Mouse (Mus musculus) embryonic facial prominence, embryonic 11.5 days (tissue): ENCODE results near the gene Prkaa1. TPM values are rescaled to one million over a fixed set of nuclear protein-coding genes. Genes with fewer than 3 reads are reported as not detected.

Experiments
- ATAC-seq: fragments of 200-750 bp; cut with Nextera tagmentation; replicated peaks from 2 replicates; pipeline ENCODE4 v1.8.0; 2017; ENCODE audit warnings: low read depth; ENCODE audit not compliant: insufficient number of reproducible peaks, low FRiP score, low TSS enrichment
- DNase-seq: peaks from one replicate; pipeline ENCODE4 v3.0.0-alpha.2; 2015; ENCODE audit warnings: low spot score
- H3K27ac ChIP-seq: fragments of 300-500 bp; sonication (generic); replicated peaks from 2 replicates; pipeline ENCODE4 v1.5.1; 2014; ENCODE audit warnings: mild to moderate bottlenecking, low read depth, low read length, control low read depth
- H3K27me3 ChIP-seq: fragments of 300-500 bp; sonication (generic); 2 replicates; pipeline ENCODE4 v1.6.1; 2014; ENCODE audit warnings: mild to moderate bottlenecking, low read length, moderate library complexity, mixed read lengths; ENCODE audit not compliant: control insufficient read depth, insufficient read depth
- H3K36me3 ChIP-seq: fragments of 300-500 bp; sonication (generic); replicated peaks from 2 replicates; pipeline ENCODE4 v1.6.1; 2014; ENCODE audit warnings: low read depth, mild to moderate bottlenecking, low read length, moderate library complexity, mixed read lengths; ENCODE audit not compliant: control insufficient read depth, insufficient read depth
- H3K4me1 ChIP-seq: fragments of 300-500 bp; sonication (generic); 2 replicates; pipeline ENCODE4 v1.6.1; 2014; ENCODE audit warnings: low read length, mixed read lengths; ENCODE audit not compliant: control insufficient read depth, insufficient read depth
- H3K4me2 ChIP-seq: fragments of 300-500 bp; sonication (generic); 2 replicates; pipeline ENCODE4 v1.6.1; 2014; ENCODE audit warnings: low read depth, mild to moderate bottlenecking, control low read depth, low read length, moderate library complexity
- H3K4me3 ChIP-seq: fragments of 300-500 bp; sonication (generic); 2 replicates; pipeline ENCODE4 v1.5.1; 2014; ENCODE audit warnings: low read depth, low read length, control low read depth
- H3K9ac ChIP-seq: fragments of 300-500 bp; sonication (generic); replicated peaks from 2 replicates; pipeline ENCODE4 v1.6.1; 2014; ENCODE audit warnings: mild to moderate bottlenecking, control low read depth, low read length
- H3K9me3 ChIP-seq: fragments of 300-500 bp; sonication (generic); replicated peaks from 2 replicates; pipeline ENCODE4 v1.6.1; 2016; ENCODE audit warnings: mild to moderate bottlenecking, low read length, inconsistent platforms, mixed read lengths; ENCODE audit not compliant: control insufficient read depth
- WGBS: fragments of 180-500 bp; shearing (Covaris S2); extraction: QIAGEN DNeasy Blood & Tissue Kit; methylation state at CpG from one replicate; pipeline ENCODE4 v1.1.7; 2014; 5-methylcytosine and 5-hydroxymethylcytosine counted together
- polyA plus RNA-seq: library from polyadenylated mRNA; unstranded; fragments of >200 nt; fragmentation: Nextera tagmentation; extraction: Ambion mirVana; gene quantifications from 2 replicates; pipeline ENCODE4 v1.2.1, GENCODE M21; 2014

Prkaa1 gene
- polyA plus RNA-seq, result 21.9 and 23.3 TPM in 2 replicates

DNA sequence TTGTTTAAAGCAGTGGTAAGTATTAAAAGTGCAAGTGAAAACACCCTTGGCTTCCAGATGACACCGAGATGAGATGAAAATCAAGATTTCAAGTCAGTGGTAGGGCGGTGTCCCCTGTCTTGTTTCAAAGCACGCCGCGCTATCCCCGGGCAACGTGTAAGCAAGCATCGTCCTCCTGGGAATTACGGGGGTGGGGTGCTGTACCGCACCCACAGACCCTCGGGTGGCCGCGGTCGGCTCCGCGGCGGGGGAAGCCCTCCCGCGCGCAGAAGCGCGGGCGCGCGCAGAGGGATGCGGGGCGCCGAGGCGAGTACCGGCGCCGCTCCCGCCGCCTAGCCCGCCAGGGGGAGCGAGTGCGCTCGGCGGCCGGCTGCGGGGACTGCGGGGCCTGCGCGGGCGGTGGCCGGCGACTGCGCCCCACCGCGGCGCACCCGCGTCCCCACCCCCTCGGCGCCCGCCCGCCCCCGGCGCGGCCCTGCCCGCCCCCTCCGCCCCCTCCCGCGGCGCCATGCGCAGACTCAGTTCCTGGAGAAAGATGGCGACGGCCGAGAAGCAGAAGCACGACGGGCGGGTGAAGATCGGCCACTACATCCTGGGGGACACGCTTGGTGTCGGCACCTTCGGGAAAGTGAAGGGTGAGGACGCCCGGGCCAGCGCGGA lies at the start of gene Prkaa1:
Gene Prkaa1, plus strand, starts transcription at position 501 of the 660 bp plus-strand sequence.
- ATAC-seq (peak; percentile 90), DNase-seq (peak; percentile 79)
- peak within 1 kb of the TSS; percentile 60 for H3K4me2 ChIP-seq
- peak within 1 kb of the TSS; percentile 73 for H3K4me3 ChIP-seq
- peak within 1 kb of the TSS; percentile 75 for H3K9ac ChIP-seq
- H3K4me1 ChIP-seq, result no peaks in the 10 kb centered on the region
- H3K27me3 ChIP-seq, result no peaks in the 10 kb centered on the region
- H3K36me3 ChIP-seq, result no peaks in the 10 kb centered on the region
- under 1% methylated on average over 57 of the region's 80 CpGs for WGBS
- peak within 1 kb of the TSS; percentile 72 for H3K27ac ChIP-seq
- H3K9me3 ChIP-seq, result no peaks in the 10 kb centered on the region

DNA sequence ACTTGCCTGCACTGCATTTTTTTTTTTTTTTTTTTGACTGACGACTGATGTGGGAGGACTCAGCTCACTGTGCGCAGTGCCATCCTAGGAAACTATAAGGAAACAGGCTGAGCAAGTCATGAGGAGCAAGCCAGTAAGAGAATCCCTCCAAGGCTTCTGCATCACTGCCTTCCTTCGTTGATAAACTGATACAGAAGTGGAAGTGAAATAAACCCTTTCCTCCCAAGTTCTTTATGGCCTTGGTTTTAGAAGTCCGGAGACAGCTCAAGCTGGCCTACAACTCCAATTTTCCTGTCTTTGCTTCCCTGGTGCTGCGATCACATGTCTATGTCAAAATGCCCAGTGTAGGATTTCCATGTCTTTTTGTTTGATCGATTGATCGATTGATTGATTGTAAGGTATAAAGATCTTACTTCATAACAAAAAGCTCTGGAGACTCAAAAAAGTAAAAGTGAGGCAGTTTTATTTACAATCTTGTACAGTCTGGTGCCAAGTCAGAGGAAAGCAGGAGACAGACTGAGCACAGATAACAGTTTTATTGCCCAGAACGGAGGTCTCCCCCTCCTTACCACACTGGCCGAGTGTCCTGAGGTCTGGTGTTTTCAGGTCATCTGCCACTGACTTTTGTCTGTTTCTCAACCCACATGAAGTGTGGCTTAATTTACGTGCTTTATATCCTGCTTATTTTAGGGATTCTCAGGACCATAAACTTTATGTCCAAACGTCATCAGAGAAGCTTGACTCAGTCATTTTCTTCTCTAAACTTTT lies 47.9 kb upstream of the Prkaa1 start:
- no peaks in the 10 kb centered on the region for H3K9me3 ChIP-seq
- no peaks in the 10 kb centered on the region for H3K27me3 ChIP-seq
- H3K4me1 ChIP-seq, result no peaks in the 10 kb centered on the region
- no peak for DNase-seq
- WGBS, result 84% methylated on average over 11 of the region's 11 CpGs
- no peak overlapping the region for H3K4me2 ChIP-seq
- H3K27ac ChIP-seq, result no peak overlapping the region
- ATAC-seq, result no peak
- H3K36me3 ChIP-seq, result no peaks in the 10 kb centered on the region
- no peak overlapping the region for H3K4me3 ChIP-seq
- no peak overlapping the region for H3K9ac ChIP-seq

DNA sequence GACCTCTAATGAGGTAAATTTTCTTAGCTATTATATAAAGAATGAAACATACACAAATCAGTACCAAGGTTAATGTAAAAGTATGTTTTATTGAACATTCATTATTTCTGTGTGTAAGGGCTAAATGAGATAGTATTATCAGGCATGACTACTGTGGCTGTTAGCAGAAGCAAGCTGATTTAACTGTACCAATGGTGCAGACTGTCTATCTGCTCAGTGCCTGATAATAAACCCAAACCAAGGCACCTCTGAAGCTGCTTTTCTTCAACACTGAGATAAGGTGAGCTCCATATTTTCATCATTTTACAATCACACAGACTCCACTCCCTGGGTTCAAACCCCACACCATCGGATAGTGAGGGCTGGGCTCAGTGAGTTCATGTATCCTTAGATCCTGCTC lies 46.3 kb upstream of the Prkaa1 start:
- no peaks in the 10 kb centered on the region for H3K27me3 ChIP-seq
- ATAC-seq (no peak), DNase-seq (no peak)
- no peak overlapping the region for H3K9ac ChIP-seq
- H3K27ac ChIP-seq, result no peak overlapping the region
- H3K4me3 ChIP-seq, result no peak overlapping the region
- H3K36me3 ChIP-seq, result no peaks in the 10 kb centered on the region
- 100% methylated on average over 1 of the region's 1 CpGs for WGBS
- no peak overlapping the region for H3K4me2 ChIP-seq
- no peaks in the 10 kb centered on the region for H3K9me3 ChIP-seq
- H3K4me1 ChIP-seq, result no peaks in the 10 kb centered on the region

DNA sequence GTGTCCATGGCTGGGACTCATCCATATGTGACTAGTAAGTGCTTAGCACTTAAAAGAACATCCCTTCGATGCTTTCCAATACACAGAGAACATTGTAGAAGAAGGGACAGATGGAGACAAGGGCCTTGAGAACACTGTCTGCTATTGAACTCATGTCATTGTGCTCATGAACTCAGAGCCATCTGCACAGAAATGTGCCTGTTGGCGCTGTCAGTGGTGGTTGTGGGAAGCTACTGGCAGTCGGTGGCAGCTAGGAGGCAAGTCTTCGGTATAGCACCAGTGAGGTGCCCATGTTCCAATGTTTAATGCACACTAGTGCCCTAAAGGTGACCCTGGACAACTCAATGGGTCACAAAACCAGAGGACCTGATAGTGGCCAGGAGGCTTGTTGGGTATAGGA lies 41.3 kb upstream of the Prkaa1 start:
- no peak for DNase-seq
- WGBS, result 95% methylated on average over 4 of the region's 4 CpGs
- no peaks in the 10 kb centered on the region for H3K9me3 ChIP-seq

DNA sequence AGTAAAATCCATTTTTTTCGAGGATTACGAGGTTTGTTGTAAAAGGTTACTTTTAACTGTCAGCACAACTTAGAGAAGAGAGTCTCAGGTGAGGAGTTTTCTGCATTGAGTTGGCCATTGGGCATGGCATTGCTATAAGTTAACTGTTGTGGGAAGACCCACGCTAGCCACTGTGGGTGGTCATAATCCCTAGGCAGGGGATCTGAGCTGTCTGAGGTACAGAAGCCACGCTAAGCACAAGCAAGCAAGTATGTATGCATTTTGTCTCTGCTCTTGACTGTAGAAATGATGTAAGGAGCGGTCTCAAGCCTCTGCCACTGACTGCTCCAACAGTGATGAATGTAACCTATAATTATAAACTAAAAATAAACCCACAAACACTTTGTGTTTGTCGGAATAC lies 37.8 kb upstream of the Prkaa1 start:
- Histone ChIP-seq H3K27ac (no peak overlapping the region), H3K36me3 (no peaks in the 10 kb centered on the region), H3K27me3 (no peaks in the 10 kb centered on the region), H3K9me3 (no peaks in the 10 kb centered on the region), H3K4me2 (no peak overlapping the region), H3K4me1 (no peaks in the 10 kb centered on the region), H3K4me3 (no peak overlapping the region), H3K9ac (no peak overlapping the region)
- no peak for DNase-seq
- WGBS, result 77% methylated on average over 6 of the region's 6 CpGs
- no peak for ATAC-seq

More for the DNA sequence above, 41.3 kb upstream of the Prkaa1 start:
- Histone ChIP-seq H3K27ac (no peak overlapping the region), H3K9ac (no peak overlapping the region), H3K4me3 (no peak overlapping the region), H3K4me2 (no peak overlapping the region), H3K27me3 (no peaks in the 10 kb centered on the region), H3K4me1 (no peaks in the 10 kb centered on the region), H3K36me3 (no peaks in the 10 kb centered on the region)
- no peak for ATAC-seq

DNA sequence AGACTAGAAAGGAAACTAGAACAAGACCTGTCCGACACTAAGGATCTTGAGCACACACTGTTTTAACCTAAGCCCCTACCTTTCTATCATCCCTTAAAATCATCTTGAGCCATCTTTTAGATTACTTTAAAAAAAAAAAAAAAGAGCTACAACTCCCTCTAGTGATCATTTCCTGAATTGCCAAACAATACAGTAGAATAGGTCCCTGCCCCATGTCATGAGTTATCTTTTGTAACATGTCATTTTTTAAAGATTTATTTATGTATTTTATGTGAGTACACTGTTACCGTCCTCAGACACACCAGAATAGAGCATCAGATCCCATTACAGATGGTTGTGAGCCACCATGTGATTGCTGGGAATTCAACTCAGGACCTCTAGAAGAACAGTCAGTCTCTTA lies 37.4 kb upstream of the Prkaa1 start:
- 53% methylated on average over 2 of the region's 2 CpGs for WGBS
- H3K36me3 ChIP-seq, result no peaks in the 10 kb centered on the region
- DNase-seq, result peak; percentile 57
- H3K4me1 ChIP-seq, result no peaks in the 10 kb centered on the region
- no peak overlapping the region for H3K9ac ChIP-seq
- ATAC-seq, result no peak
- H3K27ac ChIP-seq, result no peak overlapping the region
- no peaks in the 10 kb centered on the region for H3K27me3 ChIP-seq
- H3K4me3 ChIP-seq, result no peak overlapping the region
- no peaks in the 10 kb centered on the region for H3K9me3 ChIP-seq
- H3K4me2 ChIP-seq, result no peak overlapping the region

DNA sequence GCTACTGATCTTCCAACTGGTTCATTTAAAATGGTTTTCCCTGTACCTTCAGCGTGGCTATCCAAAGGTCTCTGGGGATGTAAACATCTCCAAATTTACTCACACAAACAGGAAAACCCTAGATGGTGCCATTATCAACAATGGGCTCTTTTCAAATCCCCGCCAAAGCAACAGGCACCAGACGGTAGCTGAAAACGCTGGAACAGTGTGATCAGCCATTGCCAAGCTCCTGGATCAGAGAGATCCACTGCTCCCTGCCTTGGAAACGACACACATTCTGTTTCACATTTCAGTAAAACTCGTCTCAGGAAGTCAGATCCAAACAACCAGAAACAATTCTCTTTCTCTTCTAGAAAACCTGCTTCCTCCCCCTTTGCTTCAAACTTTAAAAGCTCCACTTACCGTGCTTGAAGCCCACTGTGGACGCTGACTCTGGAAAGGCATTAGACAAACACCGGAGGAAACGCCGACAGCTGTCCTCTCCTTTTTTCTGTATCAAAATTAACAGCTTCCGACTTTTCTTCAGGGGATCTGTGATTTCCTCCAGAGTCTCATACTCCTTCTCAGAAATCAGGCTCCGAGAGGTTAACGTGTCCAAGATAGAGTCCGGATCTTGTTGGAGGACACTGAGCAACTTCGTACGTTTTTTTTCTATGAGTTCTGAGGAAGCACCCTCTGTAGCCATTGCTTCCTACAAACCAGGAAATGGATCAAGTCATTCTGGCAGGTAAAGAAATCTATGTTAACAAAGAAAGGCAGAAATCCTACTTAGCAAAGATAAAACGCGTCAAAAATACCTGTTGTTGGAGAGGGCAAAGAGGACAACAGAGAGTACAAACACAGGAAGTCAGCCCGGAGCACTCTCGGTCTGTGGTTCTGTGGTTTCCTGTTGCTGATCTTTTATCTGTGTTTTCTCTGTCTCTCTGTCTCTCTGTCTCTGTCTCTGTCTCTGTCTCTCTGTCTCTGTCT lies 35.7 kb upstream of the Prkaa1 start, which contains the start of gene Card6:
Gene Card6, minus strand, starts transcription at position 854 of the 969 bp plus-strand sequence.
- H3K36me3 ChIP-seq, result no peaks in the 10 kb centered on the region
- 61% methylated on average over 21 of the region's 21 CpGs for WGBS

More for the DNA sequence above, 35.7 kb upstream of the Prkaa1 start, which contains the start of gene Card6:
- ATAC-seq (no peak), DNase-seq (no peak)
- H3K27me3 ChIP-seq, result no peaks in the 10 kb centered on the region
- H3K4me2 ChIP-seq, result no peak within 1 kb of the TSS
- H3K9ac ChIP-seq, result no peak within 1 kb of the TSS
- no peak within 1 kb of the TSS for H3K27ac ChIP-seq
- no peaks in the 10 kb centered on the region for H3K4me1 ChIP-seq
- H3K9me3 ChIP-seq, result no peaks in the 10 kb centered on the region
- no peak within 1 kb of the TSS for H3K4me3 ChIP-seq
